Mouse (Mus musculus) hindlimb bud, embryonic 11.5 days (tissue): ENCODE data around the gene Rcan2.

Experiments
- DNase-seq: peaks from one replicate; pipeline ENCODE4 v3.0.0-alpha.2; 2012; ENCODE audit warnings: low read depth, low spot score; ENCODE audit errors: extremely low spot score

The Rcan2 gene

GRCm38 (mm10) chr17:44011917-44012316 is 210.8 kb downstream of the Rcan2 start:
- no peak for DNase-seq

GRCm38 (mm10) chr17:44013756-44014510 is 212.8 kb downstream of the Rcan2 start:
- DNase-seq: no peak

GRCm38 (mm10) chr17:44016314-44016713 is 215.2 kb downstream of the Rcan2 start:
- no peak for DNase-seq

- DNase-seq: no peak
Measured at GRCm38 (mm10) chr17:44020707-44021220, 219.6 kb downstream of the Rcan2 start.

- no peak for DNase-seq
Measured at GRCm38 (mm10) chr17:44023842-44024241, 222.7 kb downstream of the Rcan2 start.

GRCm38 (mm10) chr17:44025011-44025410 is 223.9 kb downstream of the Rcan2 start:
- DNase-seq: no peak

GRCm38 (mm10) chr17:44025935-44026334 is 224.8 kb downstream of the Rcan2 start:
- no peak for DNase-seq

- no peak for DNase-seq
Measured at GRCm38 (mm10) chr17:44026378-44026777, 225.2 kb downstream of the Rcan2 start.

- no peak for DNase-seq
Measured at GRCm38 (mm10) chr17:44026786-44027185, 225.6 kb downstream of the Rcan2 start.

GRCm38 (mm10) chr17:44027311-44027710 is 226.2 kb downstream of the Rcan2 start:
- DNase-seq: no peak

GRCm38 (mm10) chr17:44029616-44030015 is 228.5 kb downstream of the Rcan2 start:
- no peak for DNase-seq

GRCm38 (mm10) chr17:44030776-44031587 is 229.8 kb downstream of the Rcan2 start:
- DNase-seq: no peak

GRCm38 (mm10) chr17:44035005-44035404 is 233.9 kb downstream of the Rcan2 start:
- DNase-seq: no peak

- DNase-seq: peak; percentile 2
Measured at GRCm38 (mm10) chr17:44038656-44039055, 237.5 kb downstream of the Rcan2 start.

GRCm38 (mm10) chr17:44040449-44040848 is 239.3 kb downstream of the Rcan2 start:
- no peak for DNase-seq

GRCm38 (mm10) chr17:44042301-44042700 is 241.2 kb downstream of the Rcan2 start:
- DNase-seq: no peak

GRCm38 (mm10) chr17:44042861-44043260 is 241.7 kb downstream of the Rcan2 start:
- DNase-seq: no peak

- DNase-seq: no peak
Measured at GRCm38 (mm10) chr17:44053427-44053826, 252.3 kb downstream of the Rcan2 start.

- no peak for DNase-seq
Measured at GRCm38 (mm10) chr17:44057123-44057522, 256.0 kb downstream of the Rcan2 start.

- DNase-seq: no peak
Measured at GRCm38 (mm10) chr17:44058145-44058544, 257.0 kb downstream of the Rcan2 start.

- DNase-seq: no peak
Measured at GRCm38 (mm10) chr17:44060781-44061180, 259.6 kb downstream of the Rcan2 start.
